Mouse (Mus musculus): ENCODE results near the gene Agtrap.
"Not testable (repeated sequence)": the region's sequence is repeated elsewhere in the genome, so short reads cannot be mapped to it uniquely, and the experiment has no call there.

Gene Agtrap

DNA sequence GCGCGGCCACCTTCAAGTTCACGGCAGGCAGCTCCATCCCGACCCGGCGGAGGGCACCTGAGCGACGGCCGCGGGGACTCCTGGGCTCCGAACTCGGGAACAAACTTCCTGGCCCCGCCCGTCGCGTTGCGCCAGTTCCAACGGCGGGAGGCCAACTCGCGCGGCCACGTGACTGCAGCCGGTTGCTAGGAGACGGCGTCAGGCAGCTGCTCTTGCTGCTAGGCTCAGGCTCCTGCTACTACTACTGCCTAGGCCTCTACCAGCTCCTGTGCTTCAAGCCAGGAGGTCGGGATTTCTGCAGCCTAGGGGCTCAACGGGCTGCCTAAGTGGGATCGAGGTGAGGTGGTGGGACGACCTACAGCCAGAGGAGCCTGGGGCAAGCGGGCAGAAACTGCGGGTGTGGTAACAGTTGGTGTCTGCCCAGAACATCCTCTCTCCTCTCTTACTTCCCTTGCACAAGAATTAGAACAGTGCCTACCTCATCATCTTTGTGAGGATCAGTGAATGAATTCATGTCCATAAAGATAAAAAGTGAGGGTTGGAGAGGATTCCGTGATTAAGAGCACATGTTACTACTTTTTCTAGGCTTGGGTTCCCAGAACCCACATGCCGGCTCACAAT is at the start of gene Agtrap:
Gene Agtrap (minus strand): TSS at position 125 of the 621 bp plus-strand sequence.
- peak; percentile 94 for DNase-seq (ENCODE audit: low spot score)

DNA sequence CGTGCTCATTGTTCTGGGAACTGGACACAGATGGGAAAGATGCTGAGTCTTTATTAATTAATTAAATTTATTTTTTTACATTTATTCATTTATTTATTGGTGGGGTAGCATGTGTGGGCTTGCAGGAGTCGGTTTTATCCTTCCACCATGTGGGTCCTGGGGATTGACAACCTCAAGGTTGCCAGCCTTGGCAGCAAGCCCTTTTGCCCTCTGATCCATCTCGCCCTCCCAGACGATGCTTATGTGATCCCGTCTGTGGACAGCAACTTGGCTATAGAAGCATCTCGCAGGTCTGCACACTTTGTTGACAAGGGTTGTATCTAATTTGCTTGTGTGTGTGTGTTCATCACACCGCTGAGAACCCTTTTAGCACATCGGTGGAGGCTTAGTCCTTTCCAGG is 49.7 kb upstream of the Agtrap start:
- no peak for DNase-seq (ENCODE audit: low spot score)

DNA sequence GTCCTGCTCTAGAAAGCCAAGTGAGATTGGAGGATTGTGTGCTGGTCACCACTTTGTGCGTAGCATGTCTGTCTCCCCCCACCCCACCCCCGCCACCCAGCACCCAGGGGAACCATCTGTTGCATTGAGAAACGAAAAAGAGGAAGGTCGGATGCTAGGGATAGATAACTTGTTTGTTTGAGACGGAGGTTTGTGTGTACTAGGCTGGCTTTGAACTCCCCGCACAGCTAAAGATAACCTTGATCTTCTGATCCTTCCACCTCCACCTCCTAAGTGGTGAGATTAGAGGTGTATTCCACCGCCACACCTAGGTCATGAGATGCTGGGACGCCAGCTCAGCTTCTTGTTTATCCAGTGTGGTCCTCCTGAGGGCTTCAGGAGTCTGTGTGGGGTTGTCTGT is 47.2 kb upstream of the Agtrap start:
- DNase-seq (ENCODE audit: low spot score): no peak

DNA sequence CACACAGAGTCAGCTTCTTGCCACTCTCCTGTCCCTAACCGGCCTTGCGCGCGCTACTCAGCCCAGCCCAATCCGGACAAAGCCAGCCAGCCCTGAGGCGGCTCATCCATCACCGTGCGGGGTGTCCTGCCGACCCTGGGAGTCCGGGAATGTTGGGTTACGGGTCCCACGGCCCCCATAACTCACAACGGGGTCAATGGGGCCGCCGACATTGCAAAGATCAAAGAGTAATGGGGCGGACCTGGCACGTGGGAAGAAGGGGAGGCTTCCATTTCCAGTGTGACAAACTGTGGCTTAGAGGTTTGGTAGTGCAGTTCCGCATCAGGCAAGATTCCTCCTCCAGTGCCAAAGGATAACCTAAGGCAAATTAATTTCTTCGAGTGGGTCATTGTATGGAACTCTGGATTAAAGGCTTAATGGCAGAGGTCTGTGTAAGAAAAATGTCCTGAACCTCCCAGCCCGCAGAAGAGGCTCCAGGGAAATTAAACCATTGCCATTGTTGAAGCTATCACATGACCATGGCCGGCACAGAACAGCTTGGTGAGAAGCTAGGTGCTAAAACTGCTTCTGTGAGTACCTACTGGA is 43.8 kb upstream of the Agtrap start:
- DNase-seq (ENCODE audit: low spot score): no peak

DNA sequence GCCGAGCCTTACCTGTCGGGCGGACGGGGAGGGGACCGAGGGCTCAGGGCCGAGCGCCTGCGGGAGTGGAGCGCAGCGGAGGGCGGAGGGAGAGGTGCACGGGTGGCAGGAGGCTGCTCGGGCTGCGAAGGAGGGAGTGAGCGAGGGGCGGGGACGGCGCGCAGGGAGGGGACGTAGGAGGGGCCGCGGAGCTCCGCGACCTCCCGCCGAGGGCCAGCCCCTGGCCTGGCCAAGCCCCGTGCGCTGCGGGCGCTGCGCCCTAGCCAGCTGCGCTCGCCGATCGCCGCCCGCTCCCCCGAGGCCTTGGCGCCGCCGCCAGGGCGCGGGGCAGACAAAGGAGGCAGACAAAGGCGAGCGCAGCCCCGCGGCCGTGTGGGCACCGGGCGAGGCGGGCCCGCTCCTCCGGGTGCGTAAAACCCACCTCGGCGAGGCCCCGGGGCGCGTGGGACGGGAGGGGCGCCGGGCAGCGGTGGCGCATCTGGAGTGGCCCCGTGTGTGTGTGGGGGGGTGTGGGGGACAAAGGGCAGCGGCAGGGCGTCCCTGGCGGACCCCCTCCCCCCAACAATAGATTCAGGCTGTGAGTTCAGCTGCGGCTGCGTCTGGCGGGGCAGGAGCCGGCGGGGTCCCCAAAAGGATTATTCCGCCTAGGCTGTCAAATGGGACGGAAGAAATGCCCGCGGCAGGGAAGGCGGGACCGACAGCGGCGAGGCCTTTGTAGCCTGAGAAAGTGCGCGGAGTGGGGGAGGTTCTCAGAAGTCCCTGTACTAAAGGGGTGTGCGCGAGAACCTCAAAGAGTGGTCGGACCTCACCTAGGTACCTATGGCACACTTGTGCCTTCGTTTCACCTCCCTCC is 43.0 kb upstream of the Agtrap start, which contains the start of gene Draxin:
Gene Draxin (minus strand): TSS at position 138 of the 853 bp plus-strand sequence.
- peak; percentile 25 for DNase-seq (ENCODE audit: low spot score)

DNA sequence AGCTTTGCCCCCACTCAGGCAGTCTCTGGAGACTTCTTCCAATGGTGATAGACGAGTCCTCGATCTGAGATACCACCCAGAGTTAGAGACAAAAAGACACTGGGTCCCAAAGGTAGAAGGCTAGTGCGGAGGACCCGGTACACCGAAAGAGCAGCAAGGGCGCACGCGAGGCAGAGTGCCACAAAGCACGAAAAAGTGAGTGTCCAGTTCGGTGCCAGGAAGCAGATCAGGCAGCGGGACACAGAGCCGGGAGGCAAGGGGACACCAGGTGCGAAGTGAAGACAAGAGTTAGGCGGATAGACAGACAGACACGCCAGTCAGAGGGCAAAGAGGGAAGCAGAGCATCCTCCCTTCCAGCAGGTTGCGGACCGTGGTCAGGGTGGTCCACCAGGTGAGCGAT is 42.3 kb upstream of the Agtrap start, which contains the start of gene Mad2l2:
Gene Mad2l2 (plus strand): TSS at position 252 of the 400 bp plus-strand sequence.
- no peak for DNase-seq (ENCODE audit: low spot score)

DNA sequence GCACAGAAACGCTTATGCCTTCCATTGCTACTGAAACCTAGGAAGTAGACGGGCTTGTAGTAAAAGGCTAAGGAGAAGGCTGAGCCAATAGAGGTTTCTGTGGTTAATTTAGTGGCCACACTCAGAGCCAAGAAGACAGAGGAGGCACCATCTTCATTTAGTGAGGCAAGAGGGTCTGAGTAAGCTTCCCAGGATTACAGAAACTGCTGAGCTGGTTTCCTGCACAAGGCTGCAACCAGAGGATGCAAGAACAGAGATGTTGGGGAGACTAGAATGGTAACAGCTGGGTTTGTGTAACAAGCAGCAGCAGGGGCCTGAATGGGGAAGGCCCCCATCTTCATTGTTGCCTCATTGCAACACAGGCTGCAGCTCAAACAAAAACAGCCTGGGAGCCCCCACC is 40.8 kb upstream of the Agtrap start:
- DNase-seq (ENCODE audit: low spot score): no peak

DNA sequence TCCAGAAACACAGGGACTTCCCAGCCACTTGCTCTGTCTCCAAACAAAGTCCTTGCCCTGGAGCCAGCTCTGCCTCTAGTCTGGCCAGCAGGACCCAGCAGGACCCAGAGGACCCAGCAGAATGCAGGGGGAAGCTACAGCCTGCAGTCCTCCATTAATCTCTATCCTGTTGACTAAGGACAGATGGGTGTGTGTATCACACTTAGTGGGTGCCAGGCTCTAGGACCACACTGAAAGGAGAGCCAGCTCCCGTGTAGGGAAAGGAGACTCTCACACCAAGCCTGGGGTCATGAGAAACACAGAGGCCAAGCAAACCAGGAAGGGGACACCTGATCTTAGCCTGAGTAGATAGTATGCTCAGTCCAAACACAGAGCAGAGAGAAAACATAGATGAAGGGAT is 40.4 kb upstream of the Agtrap start:
- no peak for DNase-seq (ENCODE audit: low spot score)

DNA sequence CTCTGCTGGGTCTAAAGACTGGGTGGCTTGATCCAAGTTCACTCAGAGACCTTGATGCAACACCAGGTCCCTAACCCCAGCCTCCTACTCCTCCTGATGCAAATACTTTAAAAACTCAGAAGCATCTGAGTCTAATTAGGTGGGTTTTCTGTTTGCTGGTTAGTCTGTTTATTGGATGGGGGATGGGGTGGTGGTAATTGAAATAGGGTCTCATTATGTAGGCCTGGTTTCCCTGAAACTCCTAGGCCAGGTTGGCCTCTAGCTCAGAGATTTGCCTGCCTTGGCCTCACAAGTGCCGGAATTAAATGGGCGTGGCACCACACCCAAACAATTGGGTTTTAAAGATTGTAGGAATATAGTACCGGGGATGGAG is 34.8 kb upstream of the Agtrap start:
- DNase-seq (ENCODE audit: low spot score): no peak

DNA sequence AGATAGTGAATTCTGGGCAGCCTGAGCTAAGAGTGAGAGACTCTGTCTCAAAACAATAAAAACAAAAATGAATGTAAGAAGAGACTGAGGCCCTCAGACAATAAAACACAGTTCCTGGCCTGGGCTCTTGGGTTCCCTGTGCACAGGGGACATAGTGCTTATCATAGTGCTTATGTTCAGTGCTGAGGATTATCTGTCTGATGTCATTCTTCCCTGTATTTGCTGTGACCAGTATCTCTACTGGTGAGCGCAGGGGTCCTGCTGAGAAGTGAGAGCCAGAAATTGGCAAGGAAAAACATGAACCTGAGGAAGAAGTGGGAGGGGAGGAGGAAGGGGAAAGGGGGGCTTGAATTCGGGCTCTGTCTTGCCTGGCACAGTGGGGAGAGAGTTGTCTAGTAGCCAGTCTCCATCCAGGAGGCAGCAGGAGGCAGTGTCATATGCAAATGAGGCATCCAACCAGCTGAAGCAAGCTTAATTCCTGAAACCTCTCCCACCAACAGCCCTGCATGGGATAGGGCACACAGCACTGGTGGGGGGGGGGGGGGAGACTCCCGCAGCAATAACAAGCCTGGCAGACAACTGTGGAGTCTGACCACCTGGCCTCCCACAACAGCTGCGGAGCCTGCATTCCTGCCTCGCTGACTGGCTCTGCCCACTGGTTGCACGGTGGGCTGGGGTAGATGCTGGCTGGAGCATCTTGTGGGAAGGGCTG is 34.3 kb upstream of the Agtrap start:
- DNase-seq (ENCODE audit: low spot score): no peak

DNA sequence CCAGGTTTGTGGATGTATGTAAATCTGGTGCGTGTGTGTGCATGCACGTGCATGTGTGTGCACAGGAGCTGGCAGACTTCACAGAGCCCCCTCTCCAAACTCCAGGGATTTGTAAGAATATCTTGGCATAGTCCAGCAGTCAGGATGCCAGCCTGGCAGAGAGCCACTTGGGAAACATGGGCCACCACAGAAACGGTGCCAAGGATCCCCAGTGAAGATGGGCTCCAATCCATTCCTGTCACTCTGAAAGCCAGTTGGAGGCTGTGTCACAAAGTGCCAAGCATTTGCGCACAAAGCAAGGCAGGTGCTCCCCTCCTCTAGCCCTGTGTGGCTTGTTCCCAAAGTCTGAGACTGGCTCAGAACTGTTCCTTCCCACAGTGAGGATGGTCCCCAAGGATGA is 33.5 kb upstream of the Agtrap start:
- no peak for DNase-seq (ENCODE audit: low spot score)

DNA sequence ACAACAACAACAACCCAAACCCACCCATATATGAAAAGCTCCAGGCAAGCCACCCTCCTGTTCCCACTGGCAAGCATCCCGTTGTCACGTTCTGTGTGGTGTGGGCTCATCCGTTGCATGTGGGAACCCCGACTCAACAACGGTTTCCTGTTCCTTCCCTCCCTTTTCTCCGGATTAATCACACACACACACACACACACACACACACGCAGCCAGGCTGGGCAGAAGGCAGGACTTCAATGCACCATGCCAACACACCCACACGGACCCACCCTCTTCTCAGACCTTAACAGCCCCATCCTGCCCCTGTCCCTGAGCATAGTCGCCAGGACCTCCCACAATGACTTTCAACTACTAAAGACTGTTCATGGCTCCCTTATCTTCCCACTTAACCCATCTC is 32.7 kb upstream of the Agtrap start:
- DNase-seq (ENCODE audit: low spot score): no peak

DNA sequence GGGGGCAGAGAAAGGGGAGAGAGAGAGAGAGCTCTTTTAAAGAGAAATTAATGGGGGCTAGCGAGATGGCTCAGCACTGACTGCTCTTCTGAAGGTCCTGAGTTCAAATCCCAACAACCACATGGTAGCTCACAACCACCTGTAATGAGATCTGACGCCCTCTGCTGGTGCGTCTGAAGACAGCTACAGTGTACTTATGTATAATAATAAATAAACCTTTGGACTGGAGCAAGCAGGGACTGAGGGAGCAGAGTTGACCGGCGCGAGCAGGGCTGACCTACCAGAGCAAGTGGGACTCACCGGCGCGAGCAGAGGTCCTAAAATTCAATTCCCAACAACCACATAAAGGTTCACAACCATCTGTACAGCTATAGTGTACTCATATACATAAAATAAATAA is 31.7 kb upstream of the Agtrap start:
- not testable (repeated sequence) for DNase-seq (ENCODE audit: low spot score)

DNA sequence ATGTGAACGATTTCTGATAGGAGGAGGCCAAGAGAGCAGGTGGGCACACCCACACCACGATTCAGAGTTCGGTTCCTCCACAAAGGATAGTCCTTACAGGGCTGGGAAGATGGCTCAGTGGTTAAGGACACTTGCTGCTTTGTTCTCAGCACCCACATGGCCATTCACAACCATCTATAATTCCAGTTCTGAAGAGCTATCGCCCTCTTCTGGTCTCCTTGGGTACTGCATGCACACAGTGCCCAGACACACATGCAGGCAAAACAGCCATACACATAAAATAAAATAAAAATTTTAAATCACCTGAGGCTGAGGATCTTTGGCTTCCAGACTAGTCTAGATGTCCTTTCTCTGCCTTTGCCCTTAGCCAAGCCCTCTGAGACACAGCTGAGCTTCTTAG is 29.6 kb upstream of the Agtrap start:
- no peak for DNase-seq (ENCODE audit: low spot score)

DNA sequence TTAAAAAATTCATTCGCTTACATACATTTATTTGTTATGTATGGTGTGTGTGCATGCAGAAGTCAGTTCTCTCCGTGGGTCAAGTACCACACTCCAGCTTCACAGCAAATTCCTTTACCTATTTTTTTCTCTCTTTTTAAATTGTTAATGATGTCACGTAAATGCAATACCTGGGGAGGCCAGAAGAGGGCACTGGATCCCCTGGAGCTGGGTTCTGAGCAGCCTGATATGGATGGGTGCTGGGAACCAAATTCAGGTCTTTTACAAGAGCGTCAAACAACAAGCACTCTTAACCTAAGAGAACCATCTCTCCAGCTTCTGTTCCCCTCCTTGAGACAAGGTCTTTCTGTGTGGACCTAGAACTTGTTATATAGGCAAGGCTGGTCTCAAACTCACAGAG is 28.8 kb upstream of the Agtrap start:
- DNase-seq (ENCODE audit: low spot score): no peak

DNA sequence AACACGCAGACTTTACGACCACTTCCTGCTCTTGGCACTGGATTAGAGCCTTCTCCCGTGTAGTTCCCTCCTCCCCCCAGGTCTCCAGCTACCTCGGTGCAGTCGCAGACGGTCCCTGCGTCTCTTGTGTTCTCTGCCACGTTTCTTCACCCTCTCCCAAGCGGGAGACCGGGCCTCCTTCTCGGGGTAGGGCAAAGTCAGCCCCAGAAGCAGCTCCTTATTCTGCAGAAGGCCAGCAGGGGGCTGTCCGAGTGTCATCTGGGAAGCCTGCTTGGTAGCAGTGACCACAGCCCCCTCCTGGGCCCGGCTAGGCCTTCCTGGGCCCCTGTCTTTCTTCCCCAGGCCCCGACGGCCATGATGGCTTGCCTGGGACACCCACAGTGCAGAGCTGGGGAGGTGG is 27.6 kb upstream of the Agtrap start:
- no peak for DNase-seq (ENCODE audit: low spot score)

DNA sequence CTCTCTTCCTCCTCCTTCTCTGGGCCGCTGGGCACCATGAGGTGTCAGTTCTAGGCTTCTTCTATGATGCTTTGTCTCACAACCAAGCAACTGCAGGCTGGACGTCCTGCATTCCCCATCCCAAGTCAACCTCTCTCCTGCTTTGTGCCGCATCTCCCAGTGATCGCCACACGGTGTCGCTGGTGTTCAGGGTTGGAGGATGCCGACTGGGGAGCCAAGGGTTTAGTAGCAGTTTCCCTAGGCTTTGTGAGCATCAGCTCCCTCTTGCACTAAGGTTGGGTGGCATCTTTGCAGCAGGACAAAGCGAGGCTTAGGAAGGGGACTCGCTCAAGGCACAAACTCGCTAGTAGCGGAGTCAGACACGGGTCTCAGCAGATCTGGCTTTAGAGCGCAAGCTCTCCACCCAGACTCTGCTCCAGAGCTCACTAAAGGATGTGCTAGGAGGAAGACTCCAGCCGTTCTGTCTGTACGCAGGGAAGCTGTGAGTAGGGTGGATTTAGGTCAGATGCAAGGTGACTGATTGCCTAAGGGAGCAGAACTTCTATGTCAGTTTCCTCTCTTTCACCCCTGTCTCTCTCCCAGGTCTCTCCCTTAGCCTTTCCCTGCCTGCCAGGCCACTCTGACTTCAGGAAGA is 27.0 kb upstream of the Agtrap start:
- peak; percentile 63 for DNase-seq (ENCODE audit: low spot score)

DNA sequence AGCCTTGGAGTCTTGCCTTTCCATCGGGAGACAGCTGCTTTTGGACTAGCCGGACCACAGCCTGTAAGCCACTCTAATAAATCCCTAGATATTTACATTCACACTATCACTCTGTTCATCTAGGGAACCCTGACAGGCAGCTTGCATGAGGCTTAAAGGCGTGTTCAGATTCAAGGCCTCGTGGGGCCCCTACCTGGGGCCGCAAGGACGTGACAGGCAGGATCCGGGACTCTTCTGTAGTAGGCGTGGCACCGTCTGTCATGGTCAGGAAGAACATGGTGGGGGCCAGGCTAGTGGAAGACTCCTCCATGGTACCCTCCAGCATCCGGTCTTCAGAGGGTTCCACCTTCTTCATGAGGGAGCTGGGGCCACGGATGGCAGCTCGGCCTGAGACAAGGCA is 24.7 kb upstream of the Agtrap start:
- DNase-seq (ENCODE audit: low spot score): no peak

DNA sequence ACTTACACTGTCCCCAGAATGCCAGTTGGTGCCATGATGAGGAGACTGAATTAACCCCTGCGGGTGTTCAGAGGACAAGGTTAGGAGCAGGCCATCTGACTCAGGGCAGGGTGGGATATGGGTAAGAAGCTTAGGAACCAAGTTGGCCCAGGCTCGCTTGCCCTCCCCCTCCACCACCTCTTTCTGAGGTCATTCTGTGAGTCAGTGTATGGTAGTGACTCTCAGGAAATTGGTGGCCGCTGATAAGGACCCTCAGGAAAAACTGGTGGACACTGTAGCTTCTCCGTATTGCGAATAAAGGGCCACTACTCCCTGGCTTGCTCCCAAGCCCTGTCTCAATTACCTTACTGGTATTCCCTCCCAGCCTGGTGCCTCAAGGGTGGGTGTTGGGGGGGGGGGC is 21.4 kb upstream of the Agtrap start:
- no peak for DNase-seq (ENCODE audit: low spot score)

DNA sequence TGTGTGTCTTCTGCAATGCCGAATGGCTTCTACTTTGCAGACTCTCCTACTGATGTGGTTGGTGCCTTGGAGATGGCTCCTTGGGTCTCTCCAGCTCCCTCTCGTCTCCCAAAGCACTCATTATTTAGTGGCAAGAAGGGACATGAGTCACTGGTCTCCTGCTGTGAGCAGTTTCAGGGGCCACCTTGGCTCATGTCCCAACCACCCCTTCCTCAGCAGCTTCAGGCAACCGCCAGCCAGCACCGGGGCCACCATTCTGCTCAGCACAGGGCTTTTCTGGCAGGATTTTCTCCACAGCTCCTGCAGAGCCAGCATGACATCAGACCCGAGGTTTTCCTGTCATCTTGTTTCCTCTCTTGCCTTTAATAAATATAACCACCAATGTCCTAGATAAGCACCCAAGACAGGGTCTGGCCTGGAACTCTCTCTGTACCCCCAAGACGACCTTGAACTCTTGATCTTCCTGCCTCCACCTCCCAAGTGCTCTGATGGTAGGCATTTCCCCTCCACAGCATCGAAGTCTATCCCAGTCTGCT is 20.8 kb upstream of the Agtrap start:
- no peak for DNase-seq (ENCODE audit: low spot score)

DNA sequence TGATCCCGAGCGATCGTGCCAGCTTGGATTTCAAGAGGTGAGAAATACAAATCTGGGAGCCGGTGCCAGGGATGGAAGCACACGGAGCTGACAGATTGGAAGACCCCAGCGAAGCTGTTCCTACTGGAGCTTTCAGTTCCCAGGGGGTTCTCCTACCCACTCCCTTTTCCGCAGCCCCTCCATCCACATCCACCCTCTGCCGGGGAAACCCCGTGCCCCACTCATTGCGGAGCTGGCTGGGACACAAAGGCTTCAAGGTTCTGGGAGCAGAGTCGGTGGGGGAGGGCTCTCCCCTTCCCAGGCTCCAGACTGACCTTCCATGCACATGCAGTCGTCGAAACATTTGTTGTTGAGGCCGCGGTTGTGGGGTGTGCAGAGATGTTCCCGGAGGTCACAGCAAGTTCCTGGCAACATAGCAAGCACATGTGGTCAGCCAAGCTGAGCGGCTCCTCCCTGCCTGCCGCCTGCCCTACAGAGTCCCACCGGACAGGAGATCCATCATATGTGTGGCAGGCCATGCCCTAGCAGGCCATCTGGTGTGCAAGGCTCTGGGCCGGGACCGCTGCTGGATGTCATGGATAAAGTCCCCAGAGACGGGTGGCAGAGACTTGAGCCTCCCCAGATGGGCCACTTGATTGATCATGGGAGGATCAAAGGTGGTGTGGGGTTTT is 19.9 kb upstream of the Agtrap start:
- no peak for DNase-seq (ENCODE audit: low spot score)

Measured in ovary, postnatal 10 days (tissue).